Mouse (Mus musculus): ENCODE measurements at regions not wholly inside any gene's neighbourhood (a gene's known extent, or its start where the extent isn't known, plus 50 kb on each side); places are given as distances from the start of the nearest gene placed in this dataset.
"Not testable (repeated sequence)": the region's sequence is repeated elsewhere in the genome, so short reads cannot be mapped to it uniquely, and the experiment has no call there.

GRCm38 (mm10) chr2:39420696-39421095, 194.4 kb upstream of the Ppp6c start:
- DNase-seq (ENCODE audit: low spot score in 2 of 2) = no peak

- no peak for DNase-seq (ENCODE audit: low spot score in 2 of 2)
Measured at GRCm38 (mm10) chr2:39400336-39400735, 174.1 kb upstream of the Ppp6c start.

GRCm38 (mm10) chr2:39399523-39399922, 173.3 kb upstream of the Ppp6c start:
- no peak for DNase-seq (ENCODE audit: low spot score in 2 of 2)

GRCm38 (mm10) chr2:39394643-39395042, 168.4 kb upstream of the Ppp6c start:
- no peak for DNase-seq (ENCODE audit: low spot score in 2 of 2)

GRCm38 (mm10) chr2:39377264-39377663, 151.0 kb upstream of the Ppp6c start:
- DNase-seq (ENCODE audit: low spot score in 2 of 2) = no peak

- DNase-seq (ENCODE audit: low spot score in 2 of 2) = peak; percentile 72 to 89
Measured at GRCm38 (mm10) chr2:39373068-39373779, 147.0 kb upstream of the Ppp6c start.

GRCm38 (mm10) chr2:39344207-39344606, 118.0 kb upstream of the Ppp6c start:
- DNase-seq (ENCODE audit: low spot score in 2 of 2) = no peak

- DNase-seq (ENCODE audit: low spot score in 2 of 2) = no peak
Measured at GRCm38 (mm10) chr2:39340406-39340805, 114.2 kb upstream of the Ppp6c start.

- DNase-seq (ENCODE audit: low spot score in 2 of 2) = no peak
Measured at GRCm38 (mm10) chr2:39338832-39339649, 112.8 kb upstream of the Ppp6c start.

- no peak for DNase-seq (ENCODE audit: low spot score in 2 of 2)
Measured at GRCm38 (mm10) chr2:39337524-39337923, 111.3 kb upstream of the Ppp6c start.

- DNase-seq (ENCODE audit: low spot score in 2 of 2) = no peak
Measured at GRCm38 (mm10) chr2:39325715-39326493, 99.7 kb upstream of the Ppp6c start.

- not testable (repeated sequence) for DNase-seq (ENCODE audit: low spot score in 2 of 2)
Measured at GRCm38 (mm10) chr2:39325122-39325521, 98.9 kb upstream of the Ppp6c start.

- no peak for DNase-seq (ENCODE audit: low spot score in 2 of 2)
Measured at GRCm38 (mm10) chr2:39299798-39300382, 73.6 kb upstream of the Ppp6c start.

GRCm38 (mm10) chr2:39299290-39299689, 73.0 kb upstream of the Ppp6c start:
- DNase-seq (ENCODE audit: low spot score in 2 of 2) = no peak

- DNase-seq (ENCODE audit: low spot score in 2 of 2) = no peak
Measured at GRCm38 (mm10) chr2:39295435-39295834, 69.2 kb upstream of the Ppp6c start.

- no peak for DNase-seq (ENCODE audit: low spot score in 2 of 2)
Measured at GRCm38 (mm10) chr2:39278218-39278617, 52.0 kb upstream of the Ppp6c start.

Measured in gastrocnemius, postnatal 4 days (tissue).